Mouse (Mus musculus) liver, adult (tissue): Measurements from ENCODE around the gene D430042O09Rik.

Experiments
- GATA4 ChIP-seq: IDR thresholded peaks from 2 replicates; pipeline ENCODE4 v1.6.1; 2014; ENCODE audit warnings: mild to moderate bottlenecking, low read length; ENCODE audit not compliant: insufficient replicate concordance

D430042O09Rik gene

GRCm38 (mm10) chr7:125826887-125827286, 119.2 kb downstream of the D430042O09Rik start:
- no peak for TF ChIP-seq GATA4

DNA sequence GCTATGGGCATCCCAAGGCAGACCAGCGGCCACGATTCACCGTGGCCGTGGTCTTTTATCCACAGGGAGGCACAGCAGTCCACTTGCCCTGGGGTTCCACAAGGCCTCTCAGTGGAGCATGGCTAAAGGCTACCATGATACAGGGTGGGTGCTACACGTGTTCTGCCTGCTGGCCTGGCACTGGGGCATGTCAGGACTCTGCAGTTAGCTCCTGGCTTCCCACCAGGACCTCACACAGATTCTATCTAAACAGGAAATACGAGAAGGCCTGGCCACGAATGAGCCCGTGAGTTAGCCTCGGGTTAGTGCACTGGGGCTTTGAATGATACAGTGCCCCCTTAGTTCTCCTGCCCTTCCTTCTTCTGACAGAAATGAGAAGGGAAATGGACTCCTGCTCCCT, 119.7 kb downstream of the D430042O09Rik start:
- no peak for TF ChIP-seq GATA4

DNA sequence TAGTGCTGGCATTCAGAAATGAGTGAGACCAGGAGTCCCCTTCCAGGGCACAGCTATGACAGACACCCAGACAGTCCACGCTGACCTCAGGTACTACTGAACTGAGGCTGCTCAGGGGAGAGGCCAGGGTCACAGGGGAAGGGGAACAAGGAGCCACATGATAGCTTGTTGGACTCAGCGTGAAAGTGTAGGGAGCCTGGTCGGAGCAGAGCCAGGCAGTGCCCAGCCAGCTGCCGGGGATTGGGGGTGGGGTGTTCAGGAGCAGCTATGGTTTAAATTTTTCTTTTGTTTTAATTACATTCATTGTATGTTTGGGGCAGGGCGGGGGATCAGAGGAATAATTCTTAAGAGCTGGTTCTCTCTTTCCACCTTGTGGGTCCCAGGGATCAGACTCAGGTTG, 120.9 kb downstream of the D430042O09Rik start:
- no peak for TF ChIP-seq GATA4

DNA sequence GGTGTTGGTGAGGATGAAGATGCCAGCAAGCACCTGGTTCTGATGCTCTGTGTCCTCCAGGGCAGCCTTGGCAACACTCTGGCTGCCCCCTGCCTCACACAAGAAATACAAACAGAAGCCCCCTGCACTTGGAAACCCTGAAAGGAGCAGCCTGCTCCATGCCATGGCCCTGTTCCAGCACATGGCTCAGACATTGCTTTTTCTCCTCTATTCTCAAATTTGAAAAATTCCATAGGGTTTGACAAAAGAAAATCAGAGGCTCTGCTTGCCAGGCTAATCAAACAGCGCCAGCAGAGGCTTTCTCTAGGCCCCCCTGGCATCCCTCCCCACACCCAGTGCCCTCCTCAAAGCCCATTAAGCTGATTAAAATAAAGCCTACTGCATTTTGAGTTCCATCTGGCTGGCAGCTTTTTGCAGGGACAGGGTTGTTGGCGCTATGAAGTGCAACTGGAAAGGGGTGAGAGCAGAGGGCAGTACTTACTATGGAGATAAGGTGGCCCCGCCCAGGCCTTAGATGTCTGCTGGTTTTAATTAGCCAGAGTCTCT, 121.5 kb downstream of the D430042O09Rik start:
- TF ChIP-seq GATA4 = no peak

DNA sequence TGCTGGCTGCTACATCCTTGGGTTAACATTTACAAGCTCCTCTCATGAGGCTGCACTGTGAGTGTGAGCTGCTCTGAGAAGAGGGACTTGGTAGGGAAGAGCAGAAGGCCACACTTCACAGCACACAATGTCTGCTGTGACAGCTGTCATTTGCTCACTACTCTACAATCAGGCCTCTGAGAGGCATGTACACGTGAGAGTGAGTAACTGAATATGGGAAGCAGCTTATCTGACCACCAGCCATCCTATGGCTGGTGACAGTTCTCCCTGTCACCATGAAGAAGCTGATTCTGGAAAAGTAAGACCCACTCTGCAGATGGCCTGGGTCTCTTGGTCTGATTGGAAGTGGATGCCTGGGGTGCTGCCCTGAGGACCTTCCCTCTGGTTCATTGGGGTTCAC, 125.1 kb downstream of the D430042O09Rik start:
- no peak for TF ChIP-seq GATA4

GRCm38 (mm10) chr7:125833471-125833870, 125.8 kb downstream of the D430042O09Rik start:
- no peak for TF ChIP-seq GATA4

DNA sequence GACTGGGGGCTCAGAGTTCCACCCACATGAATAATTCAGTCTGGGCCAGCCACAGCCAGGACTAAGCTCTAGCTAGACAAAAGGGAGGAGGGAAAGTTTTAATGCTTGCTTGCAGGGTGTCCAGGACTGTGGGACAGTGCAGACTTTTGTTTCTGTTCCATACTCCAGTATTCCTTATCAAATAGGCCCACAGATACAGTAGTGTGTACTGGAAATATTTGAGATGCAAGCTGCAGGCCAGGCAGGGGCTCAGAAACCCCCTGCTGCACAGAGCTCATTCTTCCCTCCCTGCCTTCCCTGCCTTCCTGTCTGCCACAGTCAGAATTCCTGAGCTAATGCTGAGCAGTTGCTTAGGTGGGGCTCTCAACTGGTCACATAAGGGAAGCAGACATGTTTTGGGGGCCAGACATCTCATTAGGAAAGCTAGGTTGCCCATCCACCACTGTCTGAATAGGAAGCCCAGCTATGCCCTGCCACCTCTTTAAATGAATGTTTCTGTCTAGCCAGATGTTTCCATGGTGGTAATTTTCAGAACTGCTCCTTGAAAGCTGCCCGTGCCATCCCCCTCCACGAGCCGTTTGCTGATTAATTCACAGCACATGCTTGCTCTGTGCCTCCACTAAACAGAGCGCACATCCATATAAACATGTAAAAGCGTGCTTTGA, 130.5 kb downstream of the D430042O09Rik start:
- no peak for TF ChIP-seq GATA4

DNA sequence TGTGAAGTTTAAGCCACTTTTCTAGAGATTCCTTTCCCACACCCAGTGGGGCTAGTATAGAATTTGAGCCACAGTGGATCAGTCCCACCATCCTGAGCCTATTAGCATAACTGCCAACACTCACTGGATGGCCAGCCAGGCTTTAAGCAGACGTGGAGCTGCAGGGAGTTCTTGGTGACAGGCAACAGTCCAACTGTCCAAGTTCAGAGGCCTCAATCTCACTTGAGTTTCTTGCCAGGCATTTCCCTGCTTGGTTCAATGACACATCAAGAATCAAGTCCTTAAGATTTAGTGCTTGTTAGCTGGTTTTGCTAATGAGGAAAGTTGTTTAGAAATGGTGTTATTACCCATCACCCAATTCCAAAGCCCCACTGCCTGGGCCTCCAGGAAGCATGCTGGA, 137.9 kb downstream of the D430042O09Rik start:
- TF ChIP-seq GATA4 = no peak

DNA sequence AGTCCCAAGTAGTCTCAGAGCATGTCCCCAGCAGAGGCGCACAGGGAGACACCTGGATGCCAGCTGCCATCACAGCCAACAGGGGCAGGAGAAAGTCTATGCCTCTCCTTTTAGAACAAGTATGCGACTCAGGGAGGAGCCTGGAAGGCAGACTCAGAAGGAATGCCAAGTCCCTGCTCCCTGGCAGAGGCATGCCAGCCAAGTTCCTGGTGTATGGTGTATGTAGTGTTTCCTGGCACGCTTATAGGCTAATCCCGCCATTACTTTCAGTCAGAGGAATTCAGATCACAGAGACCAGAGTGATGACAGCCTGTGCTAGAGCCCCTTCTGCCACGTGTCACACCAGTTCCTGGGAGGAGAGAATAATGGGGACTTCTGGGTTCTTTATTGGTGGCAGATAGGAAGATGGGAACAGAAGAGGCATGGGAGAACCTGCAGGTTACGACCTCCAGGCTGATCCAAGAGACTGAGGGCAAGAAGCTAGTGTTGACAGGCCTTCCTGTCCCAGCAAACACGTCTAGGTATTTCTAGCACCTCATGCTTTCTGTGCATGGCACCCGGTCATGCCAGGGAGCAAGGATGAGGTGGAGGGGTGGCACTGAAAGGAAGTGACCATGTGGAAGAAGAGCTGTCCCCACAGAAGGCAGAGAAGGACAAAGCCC, 139.3 kb downstream of the D430042O09Rik start:
- no peak for TF ChIP-seq GATA4

GRCm38 (mm10) chr7:125847528-125847866, 139.8 kb downstream of the D430042O09Rik start:
- TF ChIP-seq GATA4 = no peak

DNA sequence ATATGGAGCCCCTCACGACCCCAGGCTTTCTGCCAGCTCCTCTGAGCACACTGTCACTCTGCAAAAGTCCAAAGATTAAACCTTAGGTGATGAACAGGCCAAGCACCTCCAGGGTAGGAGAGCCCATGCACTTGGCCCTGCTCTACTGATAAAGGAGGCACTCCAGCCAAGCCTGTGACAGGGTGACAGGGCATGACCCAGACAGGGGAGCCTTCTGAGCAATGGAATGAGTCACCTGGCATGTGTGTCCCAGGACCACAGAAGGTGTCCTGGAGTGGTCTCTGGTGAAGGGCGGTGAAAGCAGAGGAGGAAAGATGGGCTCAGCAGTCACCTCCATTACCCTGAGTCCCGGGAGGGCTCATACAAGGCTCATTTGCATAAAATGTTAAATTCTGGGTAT, 151.9 kb downstream of the D430042O09Rik start:
- no peak for TF ChIP-seq GATA4

GRCm38 (mm10) chr7:125860421-125860820, 152.7 kb downstream of the D430042O09Rik start:
- no peak for TF ChIP-seq GATA4

GRCm38 (mm10) chr7:125864026-125864425, 156.3 kb downstream of the D430042O09Rik start:
- TF ChIP-seq GATA4 = no peak

GRCm38 (mm10) chr7:125865234-125865633, 157.5 kb downstream of the D430042O09Rik start:
- no peak for TF ChIP-seq GATA4

DNA sequence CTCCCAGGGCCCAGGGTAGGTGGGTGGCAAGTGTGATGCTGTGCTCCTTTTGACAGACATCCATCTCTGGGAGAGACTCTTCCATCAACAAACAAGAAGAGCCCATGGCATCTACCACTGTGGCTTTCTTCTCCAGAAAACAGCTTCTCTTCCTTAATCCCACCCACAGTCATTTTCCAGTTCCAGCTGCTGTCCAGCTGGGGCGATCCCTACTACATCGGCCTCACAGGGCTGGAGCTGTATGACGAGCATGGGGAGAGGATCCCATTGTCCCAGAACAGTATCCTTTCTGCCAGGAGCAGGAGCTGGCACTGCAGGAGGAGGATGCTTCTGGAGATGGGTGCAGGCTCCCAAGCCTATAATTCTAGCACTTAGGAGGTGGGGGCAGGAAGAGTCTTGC, 160.9 kb downstream of the D430042O09Rik start:
- no peak for TF ChIP-seq GATA4

- TF ChIP-seq GATA4 = no peak
These were observed 163.9 kb downstream of the D430042O09Rik start for GRCm38 (mm10) chr7:125871404-125872201.
